In the genomic region with DNA sequence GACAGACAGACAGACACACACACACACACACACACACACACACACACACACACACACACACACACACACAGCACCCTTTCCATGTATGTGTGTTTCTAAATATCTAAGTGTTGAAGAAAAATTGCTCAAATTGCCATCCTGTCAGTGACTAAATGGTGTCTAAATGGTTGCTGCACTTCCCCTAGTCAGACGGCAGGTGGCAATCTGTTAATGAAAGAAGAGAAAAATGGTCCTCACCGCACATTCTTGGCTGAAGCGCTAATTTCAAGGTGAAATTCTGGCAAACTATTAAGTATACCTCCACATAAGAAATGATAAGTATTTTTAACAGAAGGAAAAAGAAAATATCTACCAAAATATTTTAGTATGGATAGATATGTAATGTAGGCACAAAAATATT, we compare ENCODE assay signal across 9 mouse cellular contexts. TPM values are rescaled to one million over a fixed set of nuclear protein-coding genes. Genes with fewer than 3 reads are reported as not detected.
DNase-seq lines count a peak whose midpoint lies in the region; ATAC-seq and TF ChIP-seq lines count a peak whose summit lies in the region.
"Had no signal": no experiment of that assay in that cellular context is flagged by ENCODE, and none has a peak within 500 bp of the region (broad histone marks: within the 10 kb centered on the region; RNA-seq: fewer than 3 reads in every experiment).

No protein-coding gene starts in this region.

- no peak overlapping the region for H3K4me3 ChIP-seq in intestine, postnatal 0 days (ENCODE audit: low read depth, low read length)
- H3K4me3 ChIP-seq in intestine, embryonic 15.5 days (replicated peaks): no peak overlapping the region
- H3K4me3 ChIP-seq: embryonic facial prominence, embryonic 12.5 days had no signal

- no peak overlapping the region for H3K27ac ChIP-seq in intestine, postnatal 0 days (ENCODE audit: low read depth, low read length)
- no peak overlapping the region for H3K27ac ChIP-seq in intestine, embryonic 15.5 days
- H3K27ac ChIP-seq: embryonic facial prominence, embryonic 12.5 days had no signal

- peak; percentile 50 to 51 for DNase-seq in B cell, adult 2 months
- DNase-seq in MEL-GATA-1-ER (ENCODE audit: extremely low read depth, low read depth): peak; percentile 40
- peak; percentile 33 for DNase-seq in embryo, embryonic 9.5 days (ENCODE audit: extremely low spot score)
- DNase-seq in lung, postnatal 10 days: peak; percentile 48
- DNase-seq in thymus, postnatal 25 days: peak; percentile 18
- no peak for DNase-seq in urinary bladder, postnatal 4 days (ENCODE audit: low spot score in 2 of 2)

- H3K4me2 ChIP-seq in intestine, postnatal 0 days (replicated peaks; ENCODE audit: low read depth): no peak overlapping the region
- no peak overlapping the region for H3K4me2 ChIP-seq in intestine, embryonic 15.5 days (replicated peaks)
- H3K4me2 ChIP-seq: embryonic facial prominence, embryonic 12.5 days had no signal

- 12% methylated on average over 3 of the region's 3 CpGs for WGBS in intestine, postnatal 0 days
- WGBS in intestine, embryonic 15.5 days: 5% methylated on average over 3 of the region's 3 CpGs

- TF ChIP-seq CTCF in intestine, postnatal 0 days (IDR thresholded peaks at IDR 0.05; ENCODE audit: low read depth): peak; percentile 83

- no peaks in the 10 kb centered on the region for H3K4me1 ChIP-seq in intestine, postnatal 0 days (replicated peaks; ENCODE audit: control insufficient read depth, insufficient read depth, low read length)
- no peaks in the 10 kb centered on the region for H3K4me1 ChIP-seq in intestine, embryonic 15.5 days (replicated peaks)
- H3K4me1 ChIP-seq: embryonic facial prominence, embryonic 12.5 days had no signal

- no peaks in the 10 kb centered on the region for H3K9me3 ChIP-seq in intestine, postnatal 0 days (ENCODE audit: control insufficient read depth)
- H3K9me3 ChIP-seq in intestine, embryonic 15.5 days: no peaks in the 10 kb centered on the region
- H3K9me3 ChIP-seq: embryonic facial prominence, embryonic 12.5 days had no signal

- peaks cover 9% of the 10 kb centered on the region; the same call in 1 of the 2 replicates for H3K36me3 ChIP-seq in intestine, postnatal 0 days (ENCODE audit: control insufficient read depth, insufficient read depth)
- H3K36me3 ChIP-seq in intestine, embryonic 15.5 days: no peaks in the 10 kb centered on the region
- H3K36me3 ChIP-seq: embryonic facial prominence, embryonic 12.5 days had no signal

- H3K27me3 ChIP-seq in intestine, postnatal 0 days (replicated peaks; ENCODE audit: control insufficient read depth, insufficient read depth, low read length): no peaks in the 10 kb centered on the region
- H3K27me3 ChIP-seq in intestine, embryonic 15.5 days (replicated peaks): no peaks in the 10 kb centered on the region
- H3K27me3 ChIP-seq: embryonic facial prominence, embryonic 12.5 days had no signal

- H3K9ac ChIP-seq in intestine, postnatal 0 days (ENCODE audit: low read depth, low read length): no peak overlapping the region
- no peak overlapping the region for H3K9ac ChIP-seq in intestine, embryonic 15.5 days
- H3K9ac ChIP-seq: embryonic facial prominence, embryonic 12.5 days had no signal

- ATAC-seq in intestine, postnatal 0 days: no peak
- ATAC-seq in intestine, embryonic 15.5 days: no peak

RNA-seq across cellular contexts. Expression of a gene that starts 28.6 kb away (rescaled TPM):
- polyA plus RNA-seq in intestine, postnatal 0 days (2015; fragmentation: Nextera tagmentation; extraction: Ambion mirVana): 120 and 150 TPM in 2 replicates
- polyA plus RNA-seq in intestine, embryonic 15.5 days (2015; fragmentation: Nextera tagmentation; extraction: Ambion mirVana): 97.2 and 100 TPM in 2 replicates

Comparison
In these comparisons a context has a peak if more than half of its experiments do, and no peak if none do; other contexts are left out.
1. DNase-seq: peak in B cell, adult 2 months (2 of 2), MEL-GATA-1-ER (single experiment), embryo, embryonic 9.5 days (single experiment), lung, postnatal 10 days (single experiment) and thymus, postnatal 25 days (single experiment); none in urinary bladder, postnatal 4 days (0 of 2).